Mouse (Mus musculus) cerebellum, adult 9-10 months (tissue): ENCODE measurements around the gene Bid.
A peak's percentile ranks its signal among the peaks of the same experiment; 100 is the strongest.
"Not testable (repeated sequence)": the region's sequence is repeated elsewhere in the genome, so short reads cannot be mapped to it uniquely, and the experiment has no call there.

Experiments used
- DNase-seq: peaks from one replicate; pipeline ENCODE4 v3.0.0; 2022

Bid gene

GRCm38 (mm10) chr6:120934176-120934575 lies 17.5 kb upstream of the Bid start:
- no peak for DNase-seq

- no peak for DNase-seq
Measured at GRCm38 (mm10) chr6:120933670-120934069, 17.0 kb upstream of the Bid start.

- no peak for DNase-seq
Measured at GRCm38 (mm10) chr6:120932597-120932996, 15.9 kb upstream of the Bid start.

- no peak for DNase-seq
Measured at GRCm38 (mm10) chr6:120930450-120931306, 14.0 kb upstream of the Bid start.

- no peak for DNase-seq
Measured at GRCm38 (mm10) chr6:120929421-120929820, 12.8 kb upstream of the Bid start.

GRCm38 (mm10) chr6:120927765-120928164 lies 11.1 kb upstream of the Bid start:
- peak; percentile 20 for DNase-seq

- DNase-seq = no peak
Measured at GRCm38 (mm10) chr6:120926880-120927279, 10.2 kb upstream of the Bid start.

GRCm38 (mm10) chr6:120924791-120925321 lies 8.2 kb upstream of the Bid start:
- DNase-seq = not testable (repeated sequence)

- no peak for DNase-seq
Measured at GRCm38 (mm10) chr6:120917975-120918374, 1.3 kb upstream of the Bid start.

GRCm38 (mm10) chr6:120916972-120917881 lies 574 bp upstream of the Bid start:
- DNase-seq = not testable (repeated sequence)

GRCm38 (mm10) chr6:120915649-120915975 lies 1.0 kb downstream of the Bid start:
- no peak for DNase-seq

GRCm38 (mm10) chr6:120914911-120915648 lies 1.6 kb downstream of the Bid start:
- no peak for DNase-seq

- DNase-seq = no peak
Measured at GRCm38 (mm10) chr6:120914533-120914910, 2.1 kb downstream of the Bid start.

GRCm38 (mm10) chr6:120913783-120914182 lies 2.9 kb downstream of the Bid start:
- DNase-seq = no peak

- DNase-seq = no peak
Measured at GRCm38 (mm10) chr6:120912931-120913330, 3.7 kb downstream of the Bid start.

GRCm38 (mm10) chr6:120911213-120912007 lies 5.2 kb downstream of the Bid start:
- DNase-seq = no peak

GRCm38 (mm10) chr6:120909501-120909900 lies 7.2 kb downstream of the Bid start:
- no peak for DNase-seq

GRCm38 (mm10) chr6:120907876-120908597 lies 8.6 kb downstream of the Bid start:
- not testable (repeated sequence) for DNase-seq

- no peak for DNase-seq
Measured at GRCm38 (mm10) chr6:120906521-120906920, 10.1 kb downstream of the Bid start.

GRCm38 (mm10) chr6:120905111-120905510 lies 11.5 kb downstream of the Bid start:
- DNase-seq = no peak

GRCm38 (mm10) chr6:120903961-120904360 lies 12.7 kb downstream of the Bid start:
- no peak for DNase-seq
